Mouse (Mus musculus) ES-Bruce4 (cell line): ENCODE measurements around the gene Gm28230. TPM values are rescaled to one million over a fixed set of nuclear protein-coding genes. Genes with fewer than 3 reads are reported as not detected.
A peak's percentile ranks its signal among the peaks of the same experiment; 100 is the strongest.

ENCODE experiments used
- H3K27ac ChIP-seq: 2 replicates; pipeline ENCODE4 v1.5.1; 2012; ENCODE audit warnings: low read length, inconsistent platforms; ENCODE audit not compliant: insufficient read depth
- H3K27me3 ChIP-seq: 2 replicates; pipeline ENCODE4 v1.6.1; 2012; ENCODE audit warnings: mild to moderate bottlenecking, low read length, inconsistent platforms; ENCODE audit not compliant: control insufficient read depth, poor library complexity, insufficient read depth, severe bottlenecking
- H3K36me3 ChIP-seq: 2 replicates; pipeline ENCODE4 v1.6.1; 2012; ENCODE audit warnings: inconsistent platforms, mild to moderate bottlenecking, low read length, moderate library complexity; ENCODE audit not compliant: control insufficient read depth, poor library complexity, insufficient read depth, severe bottlenecking
- H3K4me1 ChIP-seq: one replicate; pipeline ENCODE4 v1.8.1; 2011; ENCODE audit warnings: low read length; ENCODE audit not compliant: control insufficient read depth, insufficient read depth
- H3K4me3 ChIP-seq: 2 replicates; pipeline ENCODE4 v1.5.1; 2011; ENCODE audit warnings: low read depth, mild to moderate bottlenecking, low read length
- H3K9ac ChIP-seq: 2 replicates; pipeline ENCODE4 v1.6.1; 2012; ENCODE audit warnings: low read depth, mild to moderate bottlenecking, inconsistent platforms; ENCODE audit not compliant: poor library complexity, severe bottlenecking
- H3K9me3 ChIP-seq: replicated peaks from 2 replicates; pipeline ENCODE4 v1.6.1; 2012; ENCODE audit warnings: mild to moderate bottlenecking, low read length, inconsistent platforms; ENCODE audit not compliant: control insufficient read depth, poor library complexity, insufficient read depth, severe bottlenecking
- CTCF ChIP-seq: IDR thresholded peaks from one replicate; pipeline ENCODE4 v1.8.1; 2011; ENCODE audit warnings: low read depth, low read length
- EP300 ChIP-seq: IDR thresholded peaks from 2 replicates; pipeline ENCODE4 v1.6.1; 2011; ENCODE audit warnings: low read depth, low read length; ENCODE audit not compliant: insufficient read depth
- POLR2A ChIP-seq: IDR thresholded peaks from one replicate; pipeline ENCODE4 v1.8.1; 2011; ENCODE audit warnings: low read length; ENCODE audit not compliant: insufficient read depth
- polyA plus RNA-seq: library from polyadenylated mRNA; stranded (reverse); fragments of >200 nt; gene quantifications from 2 replicates; pipeline ENCODE4 v1.2.4, GENCODE M21; 2011; ENCODE audit warnings: low read depth; ENCODE audit not compliant: missing spikeins, insufficient read depth, insufficient read length

The Gm28230 gene
- polyA plus RNA-seq, 1 experiment: not detected

DNA sequence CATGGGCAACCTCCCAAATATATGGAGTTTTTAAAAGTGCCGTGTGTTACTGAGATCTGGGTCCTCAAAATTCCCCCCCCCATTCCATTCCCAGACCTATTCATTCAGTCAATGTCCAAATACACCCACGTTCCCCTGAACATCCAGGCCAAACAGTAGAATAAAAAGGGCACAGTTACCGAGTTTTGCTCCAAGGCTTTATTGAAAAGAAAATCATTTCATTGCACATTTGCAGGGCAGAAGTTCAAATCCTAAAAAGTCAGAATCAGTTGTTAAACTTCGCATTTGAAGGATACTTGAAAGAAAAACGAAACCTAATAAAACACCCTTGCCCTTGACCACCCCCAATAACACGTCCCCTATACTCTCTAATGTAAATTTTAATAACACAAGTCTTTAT, 23.7 kb upstream of the Gm28230 start:
- no peak overlapping the region for H3K27ac ChIP-seq
- no peaks in the 10 kb centered on the region for H3K36me3 ChIP-seq
- peaks cover 63% of the 10 kb centered on the region for H3K27me3 ChIP-seq
- no peaks in the 10 kb centered on the region for H3K9me3 ChIP-seq
- H3K9ac ChIP-seq: no peak overlapping the region
- no peak for TF ChIP-seq CTCF
- TF ChIP-seq POLR2A: no peak
- no peak for TF ChIP-seq EP300
- no peaks in the 10 kb centered on the region for H3K4me1 ChIP-seq
- no peak overlapping the region for H3K4me3 ChIP-seq

DNA sequence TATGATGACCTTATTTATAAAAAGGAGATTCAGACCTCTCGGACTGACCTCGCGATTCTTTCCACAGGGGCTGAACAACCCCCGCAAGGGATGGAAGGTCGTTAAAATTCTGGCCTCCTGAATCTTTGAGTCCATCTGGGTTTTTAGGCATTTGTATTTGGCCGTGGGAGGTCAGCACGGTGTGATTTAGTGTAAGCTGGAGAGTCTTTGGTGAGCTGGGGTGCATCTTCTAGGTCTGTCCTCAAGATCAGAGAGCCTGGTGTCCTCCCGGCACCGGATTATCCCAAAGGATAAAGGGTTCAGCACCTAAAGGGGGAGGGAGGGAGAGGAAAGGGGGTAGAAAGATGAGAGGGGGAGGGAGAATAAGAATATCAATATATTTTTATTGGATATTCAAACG, 23.2 kb upstream of the Gm28230 start:
- H3K27me3 ChIP-seq: peaks cover 60% of the 10 kb centered on the region
- H3K4me3 ChIP-seq: no peak overlapping the region
- no peaks in the 10 kb centered on the region for H3K4me1 ChIP-seq
- H3K9ac ChIP-seq: no peak overlapping the region
- TF ChIP-seq POLR2A (no peak), CTCF (no peak), EP300 (no peak)
- no peaks in the 10 kb centered on the region for H3K9me3 ChIP-seq
- no peaks in the 10 kb centered on the region for H3K36me3 ChIP-seq
- H3K27ac ChIP-seq: no peak overlapping the region

DNA sequence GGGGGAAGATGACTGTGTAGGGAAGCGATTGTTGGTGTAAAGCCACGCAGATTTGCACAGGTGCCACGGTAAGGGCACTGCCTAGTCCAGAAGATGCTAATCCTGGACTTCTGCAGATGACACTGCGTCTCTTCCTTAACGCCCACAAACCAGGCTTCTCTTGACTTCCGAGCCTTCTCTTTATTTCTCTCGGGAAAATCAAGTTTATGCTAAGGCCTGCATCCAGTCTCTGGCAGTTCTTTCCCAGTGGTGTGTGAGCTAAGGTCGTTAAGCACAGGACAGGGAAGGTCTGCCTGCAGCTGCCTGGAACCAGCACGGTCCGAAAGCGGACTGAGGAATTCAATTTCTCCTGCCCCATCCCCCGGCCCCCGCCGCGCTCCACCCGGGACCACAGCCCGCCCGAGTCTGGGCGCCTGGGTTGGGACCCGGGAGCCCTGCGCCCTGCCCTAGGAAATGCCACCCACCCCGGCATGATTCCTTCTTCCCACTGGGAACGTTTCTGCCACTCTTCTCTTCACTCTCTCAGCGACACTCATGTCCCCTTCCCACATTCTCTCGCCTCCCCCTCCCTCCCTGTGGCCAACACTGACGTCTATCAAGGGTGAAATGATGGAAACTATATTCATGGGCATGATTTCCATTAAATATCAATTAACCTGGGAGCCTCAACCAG, 22.7 kb upstream of the Gm28230 start:
- Histone ChIP-seq H3K27me3 (peaks cover 59% of the 10 kb centered on the region), H3K4me3 (no peak overlapping the region), H3K9ac (no peak overlapping the region), H3K27ac (no peak overlapping the region), H3K4me1 (no peaks in the 10 kb centered on the region), H3K9me3 (no peaks in the 10 kb centered on the region), H3K36me3 (no peaks in the 10 kb centered on the region)
- TF ChIP-seq CTCF (no peak), EP300 (no peak), POLR2A (no peak)

DNA sequence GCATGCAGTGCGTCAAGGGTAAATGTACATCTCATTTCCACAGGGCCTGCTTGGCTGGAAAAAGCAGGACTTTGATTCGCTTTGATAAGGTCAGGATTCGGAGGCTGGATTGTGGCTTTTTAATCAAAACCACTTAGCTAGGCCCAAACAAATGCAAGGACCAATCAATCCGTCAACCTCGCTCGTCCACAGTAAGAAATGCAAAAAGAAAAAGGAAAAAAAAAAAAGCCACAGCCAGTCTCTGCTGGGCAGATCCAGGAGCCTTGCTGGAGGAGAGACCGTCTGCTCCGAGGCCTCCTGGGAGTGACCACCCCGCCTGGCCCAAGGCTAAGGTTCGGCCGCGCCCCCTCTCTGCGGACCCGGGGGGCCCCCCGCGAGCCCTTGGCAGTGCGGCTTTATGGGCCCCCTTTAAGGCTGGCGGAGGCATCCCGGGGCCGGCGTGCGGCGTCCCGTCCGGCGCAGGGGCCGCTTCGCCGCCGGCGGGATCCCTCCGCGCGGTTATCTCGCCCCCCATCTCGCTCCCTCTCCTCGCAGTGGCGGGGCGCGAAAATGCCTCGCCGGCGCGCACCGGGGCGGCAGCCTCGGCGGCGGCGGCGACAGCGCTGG, 22.0 kb upstream of the Gm28230 start, which contains the start of gene Hoxd8:
Gene Hoxd8, plus strand, starts transcription at position 223 of the 606 bp plus-strand sequence.
- H3K27ac ChIP-seq: no peak within 1 kb of the TSS
- TF ChIP-seq CTCF (no peak), POLR2A (no peak), EP300 (no peak)
- peak within 1 kb of the TSS; percentile 97 for H3K9ac ChIP-seq
- no peaks in the 10 kb centered on the region for H3K4me1 ChIP-seq
- H3K27me3 ChIP-seq: peaks cover 56% of the 10 kb centered on the region
- peak within 1 kb of the TSS; percentile 61 for H3K4me3 ChIP-seq
- no peaks in the 10 kb centered on the region for H3K36me3 ChIP-seq
- no peaks in the 10 kb centered on the region for H3K9me3 ChIP-seq

DNA sequence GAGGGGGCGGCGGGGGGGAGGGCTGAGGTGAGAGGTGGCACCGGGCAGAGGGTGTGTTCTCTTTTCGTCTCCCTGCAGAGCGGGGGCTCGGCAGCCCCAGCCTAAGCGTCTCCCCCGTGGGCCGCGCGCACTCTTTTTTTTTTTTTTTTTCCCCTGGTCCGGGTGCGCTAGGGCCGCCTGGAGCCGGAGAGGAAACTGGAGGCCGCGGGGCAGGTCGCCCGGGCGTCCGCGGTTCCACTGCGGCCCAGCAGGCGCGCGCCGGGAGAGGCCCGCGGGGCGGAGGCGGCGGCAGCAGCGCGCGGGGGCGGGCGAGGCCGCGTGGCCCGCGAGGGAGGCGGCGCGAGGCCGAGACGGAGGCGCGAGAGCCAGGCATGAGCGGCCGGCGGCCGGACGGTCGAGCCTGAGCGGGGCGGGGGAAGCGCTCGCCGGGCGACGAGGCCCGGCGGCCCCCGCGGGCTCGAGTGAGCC, 21.5 kb upstream of the Gm28230 start:
- Histone ChIP-seq H3K9me3 (no peaks in the 10 kb centered on the region), H3K4me3 (peak overlapping the region; percentile 61), H3K9ac (peak overlapping the region; percentile 97), H3K27me3 (peaks cover 55% of the 10 kb centered on the region), H3K4me1 (no peaks in the 10 kb centered on the region), H3K36me3 (no peaks in the 10 kb centered on the region), H3K27ac (no peak overlapping the region)
- no peak for TF ChIP-seq CTCF

DNA sequence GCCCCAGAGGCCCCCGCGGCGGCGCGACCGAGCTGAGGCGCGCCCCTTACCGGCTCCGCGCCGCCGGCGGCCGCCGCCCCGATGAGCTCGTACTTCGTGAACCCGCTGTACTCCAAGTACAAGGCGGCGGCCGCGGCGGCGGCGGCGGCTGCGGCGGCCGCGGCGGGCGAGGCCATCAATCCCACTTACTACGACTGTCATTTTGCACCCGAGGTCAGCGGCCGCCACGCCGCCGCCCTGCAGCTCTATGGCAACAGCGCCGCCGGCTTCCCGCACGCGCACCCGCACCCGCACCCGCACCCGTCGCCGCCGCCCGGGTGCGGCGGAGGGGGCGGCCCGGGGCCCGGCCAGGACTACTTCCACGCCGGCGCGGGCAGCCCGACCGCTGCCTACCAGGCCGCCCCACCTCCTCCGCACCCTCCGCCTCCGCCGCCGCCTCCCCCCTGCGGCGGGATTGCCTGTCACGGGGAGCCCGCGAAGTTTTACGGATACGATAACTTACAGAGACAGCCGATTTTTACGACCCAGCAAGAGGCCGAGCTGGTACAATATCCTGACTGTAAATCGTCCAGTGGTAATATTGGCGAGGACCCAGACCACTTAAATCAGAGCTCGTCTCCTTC, 20.9 kb upstream of the Gm28230 start:
- H3K27me3 ChIP-seq: peaks cover 58% of the 10 kb centered on the region

More for the DNA sequence above, 20.9 kb upstream of the Gm28230 start:
- no peak overlapping the region for H3K27ac ChIP-seq
- H3K9me3 ChIP-seq: no peaks in the 10 kb centered on the region
- peak overlapping the region; percentile 55; the same call in 1 of the 2 replicates for H3K4me3 ChIP-seq
- peak overlapping the region; percentile 97 for H3K9ac ChIP-seq
- no peaks in the 10 kb centered on the region for H3K36me3 ChIP-seq
- TF ChIP-seq CTCF: no peak
- no peak for TF ChIP-seq POLR2A
- no peak for TF ChIP-seq EP300
- no peaks in the 10 kb centered on the region for H3K4me1 ChIP-seq
